Mouse (Mus musculus) testis, adult 2 months (tissue): ENCODE results near the gene Mical3. TPM values are rescaled to one million over a fixed set of nuclear protein-coding genes. Genes with fewer than 3 reads are reported as not detected.

Experiments
- H3K27ac ChIP-seq: fragments of 200-500 bp; 2 replicates; pipeline ENCODE4 v1.5.1; 2012; ENCODE audit warnings: low read depth, low read length; ENCODE audit not compliant: control insufficient read depth, insufficient read depth
- H3K27me3 ChIP-seq: fragments of 200-500 bp; 2 replicates; pipeline ENCODE4 v1.6.1; 2012; ENCODE audit warnings: mild to moderate bottlenecking, low read length, moderate library complexity; ENCODE audit not compliant: control insufficient read depth, insufficient read depth
- H3K36me3 ChIP-seq: fragments of 200-500 bp; 2 replicates; pipeline ENCODE4 v1.6.1; 2012; ENCODE audit warnings: mild to moderate bottlenecking, low read length; ENCODE audit not compliant: control insufficient read depth, insufficient read depth
- H3K4me1 ChIP-seq: fragments of 200-500 bp; 2 replicates; pipeline ENCODE4 v1.6.1; 2012; ENCODE audit warnings: low read length; ENCODE audit not compliant: control insufficient read depth, insufficient read depth
- H3K4me3 ChIP-seq: fragments of 200-500 bp; 2 replicates; pipeline ENCODE4 v1.5.1; 2012; ENCODE audit warnings: low read depth, mild to moderate bottlenecking, low read length, moderate library complexity, mixed read lengths; ENCODE audit not compliant: control insufficient read depth
- CTCF ChIP-seq: fragments of 200-500 bp; IDR thresholded peaks from 2 replicates; pipeline ENCODE4 v1.5.1; 2012; ENCODE audit warnings: low read depth, mild to moderate bottlenecking, inconsistent platforms, low read length, moderate library complexity; ENCODE audit not compliant: control insufficient read depth, insufficient read depth, insufficient replicate concordance
- POLR2A ChIP-seq: fragments of 200-500 bp; IDR thresholded peaks from 2 replicates; pipeline ENCODE4 v1.6.1; 2012; ENCODE audit warnings: low read depth, mild to moderate bottlenecking, inconsistent platforms, low read length, moderate library complexity; ENCODE audit not compliant: control insufficient read depth
- polyA plus RNA-seq: library from polyadenylated mRNA; depleted of rRNA; stranded (reverse); fragments of >200 nt; gene quantifications from 2 replicates; pipeline ENCODE4 v1.2.3, GENCODE M21; 2012

Mical3 gene
- polyA plus RNA-seq, 1 experiment = 199 TPM

DNA sequence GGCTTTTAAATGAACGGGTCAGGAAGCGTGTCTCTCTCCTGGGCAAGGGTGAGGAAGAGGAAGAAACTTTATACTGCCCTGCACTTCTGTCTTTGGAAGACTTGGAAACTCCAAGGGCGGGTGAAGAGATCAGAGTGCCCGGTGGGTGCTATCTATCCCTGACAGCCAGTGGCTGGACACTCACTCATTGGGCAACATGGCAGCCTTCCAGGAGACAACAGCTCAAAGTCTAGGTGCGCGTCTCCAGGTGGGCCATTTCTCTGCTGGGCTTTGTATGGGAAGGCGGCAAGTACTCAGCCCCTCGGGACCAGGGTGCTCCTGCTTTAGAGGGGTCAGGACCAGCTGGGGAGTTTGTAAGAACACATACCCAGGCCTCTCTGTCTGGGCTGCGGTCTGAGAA is 185.3 kb downstream of the Mical3 start:
- Histone ChIP-seq H3K27ac (no peak overlapping the region), H3K4me1 (no peaks in the 10 kb centered on the region), H3K27me3 (no peaks in the 10 kb centered on the region), H3K4me3 (no peak overlapping the region), H3K36me3 (no peaks in the 10 kb centered on the region)
- TF ChIP-seq CTCF (no peak), POLR2A (no peak)

DNA sequence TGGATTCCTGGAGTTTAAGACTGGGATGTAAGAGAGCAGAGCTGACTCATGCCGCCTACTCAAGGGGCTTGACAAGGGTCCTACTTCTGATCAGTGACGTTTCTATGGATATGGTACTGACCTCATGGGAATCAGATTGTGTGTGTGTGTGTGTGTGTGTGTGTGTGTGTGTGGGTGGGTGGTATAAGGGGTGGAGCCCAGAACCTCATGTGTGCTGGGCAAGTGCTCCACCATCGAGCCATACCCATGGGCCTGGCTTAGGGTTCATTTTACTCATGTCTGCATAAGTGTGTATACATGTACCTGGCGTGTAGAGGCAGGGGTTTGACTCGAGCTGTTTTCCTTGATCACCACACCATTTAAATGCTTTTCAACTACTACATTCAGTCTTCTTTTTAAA is 186.8 kb downstream of the Mical3 start:
- Histone ChIP-seq H3K27me3 (no peaks in the 10 kb centered on the region), H3K27ac (no peak overlapping the region), H3K4me3 (no peak overlapping the region), H3K4me1 (no peaks in the 10 kb centered on the region), H3K36me3 (no peaks in the 10 kb centered on the region)
- no peak for TF ChIP-seq POLR2A

DNA sequence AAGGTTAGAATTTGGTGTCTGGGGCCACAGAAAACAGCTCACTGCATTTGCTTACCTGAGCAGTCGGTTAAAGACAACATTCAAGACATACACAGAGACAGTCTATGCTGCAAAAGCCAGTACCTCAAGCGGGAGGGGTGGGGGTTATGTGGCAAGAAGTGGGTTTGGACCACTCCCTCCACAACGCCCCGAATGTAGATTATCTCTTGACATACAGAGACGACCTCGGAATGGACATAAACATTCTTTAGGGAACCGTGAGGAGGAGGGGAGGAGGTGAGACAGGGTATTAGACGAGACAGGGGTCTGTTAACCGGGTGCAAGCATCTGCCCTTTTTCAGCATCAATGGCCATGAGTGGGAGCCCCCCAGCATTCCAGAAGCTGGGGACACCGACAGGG is 187.2 kb downstream of the Mical3 start:
- Histone ChIP-seq H3K4me1 (no peaks in the 10 kb centered on the region), H3K4me3 (no peak overlapping the region), H3K36me3 (no peaks in the 10 kb centered on the region), H3K27me3 (no peaks in the 10 kb centered on the region), H3K27ac (no peak overlapping the region)
- TF ChIP-seq CTCF = no peak
- no peak for TF ChIP-seq POLR2A

DNA sequence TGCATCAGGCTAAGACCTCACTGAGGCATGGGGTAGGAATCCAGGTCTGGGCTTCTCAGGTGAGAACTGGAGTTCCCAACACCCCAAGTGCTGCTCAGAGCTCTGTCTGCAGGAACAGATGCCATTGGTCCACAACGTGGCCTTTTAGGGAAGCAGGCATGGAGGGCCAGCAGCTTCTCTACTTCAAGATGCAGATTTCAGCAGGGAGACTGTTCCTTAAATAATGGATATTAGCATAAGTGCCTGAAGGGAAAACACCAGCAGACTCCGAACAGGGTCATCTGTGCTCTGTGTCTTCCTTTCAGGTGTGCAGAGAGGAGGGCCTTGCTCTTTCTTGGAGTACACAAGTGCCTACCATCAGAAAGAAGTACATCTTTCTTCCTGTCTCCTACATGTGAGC is 187.7 kb downstream of the Mical3 start:
- Histone ChIP-seq H3K4me3 (no peak overlapping the region), H3K4me1 (no peaks in the 10 kb centered on the region), H3K27ac (no peak overlapping the region), H3K36me3 (no peaks in the 10 kb centered on the region), H3K27me3 (no peaks in the 10 kb centered on the region)
- TF ChIP-seq CTCF (no peak), POLR2A (no peak)

DNA sequence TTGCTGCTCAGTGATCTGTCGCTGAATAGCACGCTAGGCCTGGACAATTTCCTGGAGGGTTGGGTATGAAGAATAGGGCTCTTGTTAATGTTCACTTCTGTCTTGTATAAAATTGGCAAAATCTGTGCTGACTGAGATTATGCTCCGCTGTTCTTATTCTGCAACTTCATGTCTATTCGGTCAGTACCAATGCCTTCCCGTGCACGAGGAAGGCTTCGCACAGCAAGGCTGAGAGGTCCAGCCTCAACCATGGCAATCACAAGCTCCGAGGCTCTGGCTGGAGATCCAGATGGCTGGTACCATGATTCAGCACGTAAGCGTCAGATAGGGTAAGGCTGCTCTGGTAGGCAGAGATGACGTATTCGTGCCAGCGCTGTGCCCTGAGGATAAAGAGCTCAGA is 189.2 kb downstream of the Mical3 start:
- no peak for TF ChIP-seq CTCF
- no peak for TF ChIP-seq POLR2A
- Histone ChIP-seq H3K4me1 (no peaks in the 10 kb centered on the region), H3K27me3 (no peaks in the 10 kb centered on the region), H3K36me3 (no peaks in the 10 kb centered on the region), H3K4me3 (no peak overlapping the region), H3K27ac (no peak overlapping the region)

DNA sequence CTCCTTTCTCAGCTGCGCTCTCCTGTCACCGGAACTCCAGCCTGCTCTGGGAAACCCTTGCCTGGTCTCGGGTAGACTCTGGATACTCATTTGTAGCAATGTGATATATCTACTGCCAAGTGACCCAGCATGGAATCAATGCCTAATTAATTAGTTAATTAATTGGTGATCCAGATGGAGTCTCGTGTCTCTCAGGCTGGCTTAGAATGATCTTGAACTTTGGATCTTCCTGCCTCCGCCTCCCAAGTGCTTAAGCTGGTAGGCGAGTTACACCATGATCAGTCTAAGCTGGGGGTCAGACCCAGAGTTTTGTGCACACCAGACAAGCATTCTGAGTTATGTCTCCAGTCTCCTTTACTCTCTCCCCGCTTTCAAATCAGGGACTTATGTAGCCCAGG is 189.7 kb downstream of the Mical3 start:
- no peak for TF ChIP-seq CTCF
- TF ChIP-seq POLR2A = no peak

DNA sequence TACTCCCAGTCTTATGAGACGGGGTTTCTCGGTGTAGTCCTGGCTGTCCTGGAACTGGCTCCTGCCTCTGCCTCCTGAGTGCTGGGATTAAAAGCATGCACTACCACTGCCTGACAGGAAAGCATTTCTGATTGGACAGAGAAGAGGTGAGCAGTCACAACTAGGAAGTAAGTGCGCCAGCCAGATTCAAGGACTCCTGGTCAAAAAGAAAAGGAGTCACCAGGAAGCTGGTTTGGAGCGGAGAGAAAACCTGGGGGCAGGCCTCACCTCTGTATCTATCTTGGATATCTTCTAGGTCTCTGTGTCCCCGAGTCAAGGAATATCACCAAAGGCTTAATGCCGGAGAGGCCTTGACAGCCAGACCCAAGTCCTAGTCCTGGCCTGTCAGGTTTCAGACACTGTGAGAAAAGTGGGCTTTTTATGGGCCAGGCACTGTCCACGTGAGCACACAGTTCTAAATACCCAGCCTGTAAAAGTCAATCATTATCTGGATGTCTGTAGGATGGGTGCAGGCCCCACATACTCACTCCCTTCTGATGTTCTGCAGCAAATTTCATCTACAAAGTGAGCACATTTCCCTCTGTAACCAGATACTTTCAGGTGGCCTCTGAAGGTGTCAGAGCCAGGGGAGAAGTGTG is 190.2 kb downstream of the Mical3 start:
- Histone ChIP-seq H3K27me3 (no peaks in the 10 kb centered on the region), H3K4me1 (no peaks in the 10 kb centered on the region), H3K36me3 (no peaks in the 10 kb centered on the region), H3K4me3 (no peak overlapping the region), H3K27ac (no peak overlapping the region)
- no peak for TF ChIP-seq POLR2A
- no peak for TF ChIP-seq CTCF

More for the DNA sequence above, 189.7 kb downstream of the Mical3 start:
- no peaks in the 10 kb centered on the region for H3K36me3 ChIP-seq
- no peak overlapping the region for H3K27ac ChIP-seq
- H3K4me1 ChIP-seq = no peaks in the 10 kb centered on the region
- H3K27me3 ChIP-seq = no peaks in the 10 kb centered on the region
- no peak overlapping the region for H3K4me3 ChIP-seq

DNA sequence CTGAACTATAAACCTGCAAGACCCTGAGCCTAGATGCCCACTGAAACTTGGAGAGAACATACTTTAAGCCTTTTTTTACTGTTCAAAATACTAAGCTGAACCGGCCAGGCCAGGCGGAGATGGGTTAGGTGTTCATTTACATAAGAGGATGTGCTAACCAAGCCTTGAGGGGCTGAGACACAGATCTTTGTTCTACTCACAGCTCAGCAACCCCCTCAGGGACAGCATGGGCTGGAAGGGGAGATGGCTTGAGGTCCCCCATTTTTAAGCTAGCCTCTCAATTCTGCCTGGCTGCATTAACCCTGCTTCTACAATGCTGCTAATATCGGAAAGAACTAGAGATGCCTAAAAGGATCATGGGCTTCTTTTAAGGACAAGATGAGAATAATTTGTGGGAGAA is 191.0 kb downstream of the Mical3 start:
- Histone ChIP-seq H3K4me1 (no peaks in the 10 kb centered on the region), H3K4me3 (no peak overlapping the region), H3K27ac (no peak overlapping the region), H3K36me3 (no peaks in the 10 kb centered on the region), H3K27me3 (no peaks in the 10 kb centered on the region)
- TF ChIP-seq CTCF (no peak), POLR2A (no peak)
